Mouse (Mus musculus) hindlimb bud, embryonic 11.5 days (tissue): Measurements from ENCODE around the gene Gdf15.
"Not testable (repeated sequence)": the region's sequence is repeated elsewhere in the genome, so short reads cannot be mapped to it uniquely, and the experiment has no call there.

Source experiments
- DNase-seq: peaks from one replicate; pipeline ENCODE4 v3.0.0-alpha.2; 2012; ENCODE audit warnings: low read depth, low spot score; ENCODE audit errors: extremely low spot score

Gene Gdf15

DNA sequence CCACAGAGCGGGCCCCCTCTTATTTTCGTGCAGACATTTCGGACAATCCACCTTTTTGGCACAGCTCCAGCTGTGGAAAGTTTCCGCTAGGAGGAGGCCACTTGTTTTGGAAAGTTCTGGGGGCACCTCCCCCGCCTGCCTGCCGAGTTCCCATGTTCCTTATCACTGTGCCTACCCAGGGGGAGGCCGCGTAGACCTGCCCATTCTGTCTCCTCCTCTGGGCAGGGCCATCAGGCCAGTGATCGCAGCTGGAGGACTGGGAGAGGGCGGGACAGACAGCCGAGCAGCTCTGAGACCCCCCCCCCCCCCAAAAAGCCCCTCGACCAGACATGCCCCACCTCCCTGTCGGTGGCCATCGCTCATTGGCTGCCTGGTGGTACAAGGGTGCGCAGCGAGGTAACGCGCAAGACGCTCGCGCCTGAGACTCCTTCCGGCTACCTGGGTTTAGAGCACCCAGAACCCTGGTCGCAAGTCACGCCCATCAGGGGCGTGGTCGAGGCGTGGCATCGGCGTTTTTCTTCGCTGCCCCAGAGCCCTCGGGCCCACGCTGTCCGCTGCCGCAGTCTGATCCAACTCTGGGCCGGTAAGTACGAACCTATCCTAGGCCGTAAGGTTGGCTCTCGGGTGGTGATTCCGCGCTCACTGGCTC is 38.2 kb downstream of the Gdf15 start, which contains the start of gene Isyna1:
Gene Isyna1 (plus strand): TSS at position 413 of the 649 bp plus-strand sequence.
- DNase-seq, result peak; percentile 97

DNA sequence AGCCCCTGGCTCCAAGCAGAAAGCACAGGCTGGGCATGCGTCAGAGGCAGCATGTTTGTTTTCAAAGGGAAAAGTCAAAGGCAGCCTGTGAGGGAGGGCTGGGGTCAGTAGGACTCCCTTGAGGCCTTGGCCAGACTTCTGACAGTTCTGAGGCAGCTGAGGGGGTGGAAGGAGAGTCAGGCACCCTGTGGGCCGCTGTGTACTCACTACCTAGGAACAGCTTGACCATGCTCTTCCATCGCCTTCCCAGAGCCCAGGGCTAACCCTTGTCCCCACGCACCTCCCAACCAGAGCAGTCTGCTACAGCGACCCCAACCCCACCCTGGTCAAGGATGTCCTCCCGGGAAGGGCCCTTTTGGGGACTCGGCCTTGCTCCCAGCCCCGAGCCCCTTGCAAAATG is 39.1 kb downstream of the Gdf15 start:
- no peak for DNase-seq

DNA sequence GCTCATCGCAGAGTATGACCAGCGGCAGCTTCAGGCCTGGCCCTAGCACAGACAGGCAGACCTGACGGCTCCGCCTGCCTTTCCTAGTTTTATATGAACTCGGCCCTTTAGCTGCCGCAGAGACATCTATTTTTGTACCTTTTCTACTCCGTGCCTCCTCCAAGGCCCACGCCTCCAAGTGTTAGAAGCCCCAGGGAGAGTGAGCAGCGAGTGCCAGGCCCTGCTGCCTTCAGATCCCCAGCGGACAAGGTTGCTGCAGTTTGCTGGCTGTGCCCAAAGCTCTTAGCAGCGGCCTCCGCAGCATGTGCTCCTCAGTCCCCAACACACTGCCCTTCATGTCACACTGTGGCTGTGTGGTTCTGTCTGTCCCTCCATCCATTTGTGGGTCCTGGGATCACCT is 40.7 kb downstream of the Gdf15 start:
- no peak for DNase-seq

DNA sequence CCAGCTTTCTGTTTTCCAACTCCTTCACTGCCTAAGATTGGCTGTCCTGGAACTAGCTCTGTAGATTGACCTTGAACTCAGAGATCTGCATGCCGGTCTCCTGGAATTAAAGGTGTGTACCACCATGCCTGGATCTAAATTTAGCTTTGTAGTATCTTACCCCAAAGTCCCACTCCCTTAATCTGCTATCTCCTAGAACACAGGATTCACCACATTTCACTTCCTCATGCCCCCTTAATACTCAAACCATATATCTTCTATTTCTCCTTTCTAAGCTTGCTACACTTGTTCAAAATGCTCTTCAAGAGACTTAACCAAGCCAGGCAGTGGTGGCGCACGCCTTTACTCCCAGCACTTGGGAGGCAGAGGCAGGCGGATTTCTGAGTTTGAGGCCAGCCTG is 44.3 kb downstream of the Gdf15 start:
- not testable (repeated sequence) for DNase-seq

DNA sequence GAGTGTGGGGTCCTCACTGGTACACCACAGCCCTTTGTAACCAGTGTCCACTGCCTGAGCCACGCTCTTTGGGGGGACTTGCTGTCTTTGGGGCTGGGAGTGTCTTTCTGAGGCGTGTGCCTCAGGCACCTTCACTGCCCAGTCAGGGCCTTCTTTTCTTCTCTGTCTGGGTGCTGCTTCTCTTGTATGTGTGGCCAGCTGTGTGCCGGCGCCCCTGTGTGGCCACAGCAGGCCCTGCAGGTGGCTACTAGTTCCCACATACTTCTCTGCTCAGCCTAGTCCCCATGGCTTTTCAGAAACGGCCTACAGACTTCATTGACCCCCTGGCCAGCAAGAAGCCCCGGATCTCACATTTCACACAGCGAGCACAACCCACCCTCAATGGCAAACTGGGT is 47.0 kb downstream of the Gdf15 start:
- DNase-seq, result no peak

DNA sequence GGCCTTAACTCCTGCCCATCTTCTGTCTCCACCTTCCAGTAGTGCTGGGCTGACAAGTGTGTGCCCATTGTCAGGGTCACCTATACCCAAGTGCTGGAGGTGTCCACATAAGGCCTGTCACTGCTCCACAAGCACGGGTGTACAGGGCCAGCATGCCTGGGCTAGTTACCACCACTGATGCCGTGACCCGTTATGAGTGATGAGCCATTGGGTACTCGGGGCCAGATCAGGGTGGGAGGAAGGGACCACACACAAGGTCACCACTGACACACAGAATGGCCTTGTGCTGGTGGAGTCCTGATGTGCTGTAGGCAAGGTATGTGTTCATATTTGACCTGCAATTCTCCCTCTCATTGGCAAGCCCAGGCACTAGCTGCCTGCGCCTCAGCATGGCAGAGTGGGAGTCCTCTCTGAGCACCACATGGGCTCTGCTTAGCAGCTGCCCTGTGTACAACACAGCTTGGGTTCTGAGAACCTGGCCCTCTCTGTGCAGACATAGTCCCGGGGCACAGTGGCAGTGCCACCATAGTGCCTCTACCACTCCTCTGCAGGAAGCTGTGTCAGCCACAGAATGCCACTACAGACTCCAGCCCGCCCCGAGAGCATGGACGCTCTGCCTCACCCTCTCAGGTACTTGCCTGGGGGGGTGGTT is 47.5 kb downstream of the Gdf15 start:
- DNase-seq, result no peak

DNA sequence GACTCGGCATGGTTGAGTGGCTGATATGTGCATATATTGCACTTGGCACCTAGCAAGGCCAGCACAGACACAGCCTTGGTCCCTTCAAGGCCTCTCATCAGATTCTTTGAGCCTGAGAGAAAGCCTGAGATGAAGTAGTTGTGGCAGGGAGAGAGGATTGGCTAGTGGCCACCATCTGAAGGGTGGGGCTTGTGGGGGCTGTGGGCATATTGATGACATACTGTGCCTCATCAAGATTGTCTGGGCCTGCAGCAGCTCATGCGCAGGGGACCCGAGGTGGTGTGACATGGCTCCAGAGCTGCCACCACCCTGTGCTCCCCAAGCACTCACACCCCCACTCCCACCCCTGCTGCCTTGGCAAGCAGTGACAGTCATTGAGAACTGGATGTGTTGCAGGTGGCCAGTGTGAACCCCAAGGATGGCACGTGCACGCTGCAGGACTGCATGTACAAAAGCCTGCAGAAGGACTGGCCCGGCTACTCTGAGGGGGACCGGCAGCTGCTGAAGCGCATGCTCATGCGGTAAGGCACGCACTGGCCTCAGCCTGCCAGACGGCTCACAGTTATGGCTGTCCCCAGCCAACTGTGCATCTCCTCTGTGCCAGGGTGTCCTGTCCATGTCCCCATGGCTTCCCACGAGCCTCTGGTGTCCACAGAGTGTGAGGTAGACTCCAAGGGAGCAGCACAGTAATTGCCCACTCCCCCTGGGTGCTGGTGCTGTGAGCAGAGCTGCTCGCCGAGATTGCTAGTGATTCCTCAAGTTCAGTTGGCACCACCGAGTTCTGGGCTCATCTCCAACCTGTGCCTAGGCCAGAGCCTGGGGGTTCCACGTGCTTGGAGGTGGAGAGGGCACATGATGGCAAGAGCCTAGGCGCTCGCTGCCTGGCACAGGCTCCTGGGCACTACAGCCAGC is 48.5 kb downstream of the Gdf15 start:
- DNase-seq, result no peak
